Mouse (Mus musculus): ENCODE results near the gene Ccdc125. TPM values are rescaled to one million over a fixed set of nuclear protein-coding genes. Genes with fewer than 3 reads are reported as not detected.

The Ccdc125 gene
- polyA plus RNA-seq, 1 experiment from 2014 or later = 3.8 TPM

DNA sequence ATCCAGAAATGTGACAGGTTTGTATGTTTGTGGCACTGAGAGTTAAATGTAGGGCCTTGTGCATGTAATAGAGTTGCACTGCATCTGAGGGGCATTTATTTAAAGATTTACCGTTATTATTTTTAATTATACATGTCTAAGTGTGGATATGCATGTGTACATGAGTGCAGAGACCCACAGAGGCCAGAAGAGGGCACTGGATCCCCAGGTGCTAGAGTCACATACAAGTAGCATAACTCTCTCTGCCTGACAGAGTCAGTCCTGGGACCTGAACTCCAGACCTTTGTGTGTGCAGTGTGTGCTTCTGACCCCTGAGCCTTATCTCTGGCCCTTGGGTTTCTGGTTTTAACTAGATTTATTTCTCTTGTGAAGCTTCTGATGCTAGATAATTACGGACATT lies 14.8 kb downstream of the Ccdc125 start:
- H3K36me3 ChIP-seq (ENCODE audit: control insufficient read depth, insufficient read depth, low read length) = peaks cover 7% of the 10 kb centered on the region; the same call in 1 of the 2 replicates
- 67% methylated on average over 2 of the region's 2 CpGs for WGBS
- no peaks in the 10 kb centered on the region for H3K9me3 ChIP-seq (ENCODE audit: control insufficient read depth, low read length)
- H3K4me1 ChIP-seq (ENCODE audit: control insufficient read depth in 2 of 2, insufficient read depth in 2 of 2, low read length in 2 of 2) = no peaks in the 10 kb centered on the region
- ATAC-seq (ENCODE audit: insufficient number of reproducible peaks, insufficient read depth, low FRiP score, low read depth) = no peak
- no peaks in the 10 kb centered on the region for H3K27me3 ChIP-seq (ENCODE audit: control insufficient read depth, insufficient read depth, low read length)
- no peak overlapping the region for H3K4me2 ChIP-seq (ENCODE audit: low read length)
- no peak overlapping the region for H3K27ac ChIP-seq (replicated peaks in 1 of 2; ENCODE audit: control insufficient read depth in 1 of 2, insufficient read depth in 1 of 2, low read depth in 2 of 2, low read length in 2 of 2)
- H3K4me3 ChIP-seq (ENCODE audit: control insufficient read depth in 1 of 2, insufficient read depth in 1 of 2, low read depth in 1 of 2, low read length in 2 of 2) = no peak overlapping the region
- no peak overlapping the region for H3K9ac ChIP-seq (ENCODE audit: low read length)

DNA sequence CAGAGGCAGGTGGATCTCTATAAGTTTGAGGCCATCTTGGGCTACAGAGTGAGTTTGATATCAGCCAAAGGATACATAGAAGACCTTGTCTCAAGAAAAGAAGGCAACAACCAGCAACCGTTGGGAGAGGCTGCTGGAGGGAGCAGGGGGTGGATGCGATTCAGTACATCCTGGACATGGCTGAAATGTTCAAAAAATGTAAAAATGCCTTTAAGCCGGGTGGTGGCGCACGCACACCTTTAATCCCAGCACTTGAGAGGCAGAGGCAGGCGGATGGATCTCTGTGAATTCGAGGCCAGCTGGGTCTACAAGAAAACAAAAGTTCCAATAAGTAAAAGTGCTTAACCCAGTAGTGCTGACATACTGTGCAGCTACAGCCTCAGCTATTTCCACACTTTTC lies 18.0 kb downstream of the Ccdc125 start:
- Histone ChIP-seq H3K27me3 (ENCODE audit: control insufficient read depth, insufficient read depth, low read length) (no peaks in the 10 kb centered on the region), H3K27ac (replicated peaks in 1 of 2; ENCODE audit: control insufficient read depth in 1 of 2, insufficient read depth in 1 of 2, low read depth in 2 of 2, low read length in 2 of 2) (no peak overlapping the region), H3K4me1 (ENCODE audit: control insufficient read depth in 2 of 2, insufficient read depth in 2 of 2, low read length in 2 of 2) (no peaks in the 10 kb centered on the region), H3K4me3 (ENCODE audit: control insufficient read depth in 1 of 2, insufficient read depth in 1 of 2, low read depth in 1 of 2, low read length in 2 of 2) (no peak overlapping the region), H3K36me3 (ENCODE audit: control insufficient read depth, insufficient read depth, low read length) (0 out of 2 replicates have a peak, but pooled peaks cover 10% of the 10 kb centered on the region), H3K4me2 (ENCODE audit: low read length) (no peak overlapping the region), H3K9ac (ENCODE audit: low read length) (no peak overlapping the region), H3K9me3 (ENCODE audit: control insufficient read depth, low read length) (no peaks in the 10 kb centered on the region)
- WGBS = 54% methylated on average over 7 of the region's 7 CpGs
- ATAC-seq (ENCODE audit: insufficient number of reproducible peaks, insufficient read depth, low FRiP score, low read depth) = no peak

DNA sequence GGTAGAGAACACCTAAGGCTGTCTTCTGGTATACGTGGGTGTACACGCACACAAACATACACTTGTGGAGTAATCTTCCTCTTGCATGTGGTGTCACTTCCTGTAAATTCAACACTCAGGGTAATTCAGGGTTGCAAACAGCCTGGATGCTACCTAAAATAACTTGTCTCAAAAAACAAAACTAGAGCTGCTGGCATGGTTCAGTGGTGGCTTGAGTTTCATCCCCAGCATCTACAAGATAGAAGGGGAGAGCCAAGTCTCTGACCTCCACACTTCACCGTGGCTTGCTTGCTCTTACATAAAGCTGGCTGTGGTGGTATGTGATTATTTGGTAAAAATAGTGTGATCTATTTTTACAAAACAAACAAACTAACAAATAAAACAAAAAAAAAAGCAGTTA lies 28.0 kb downstream of the Ccdc125 start:
- Histone ChIP-seq H3K9ac (ENCODE audit: low read length) (no peak overlapping the region), H3K9me3 (ENCODE audit: control insufficient read depth, low read length) (no peaks in the 10 kb centered on the region), H3K4me3 (ENCODE audit: control insufficient read depth in 1 of 2, insufficient read depth in 1 of 2, low read depth in 1 of 2, low read length in 2 of 2) (no peak overlapping the region), H3K36me3 (ENCODE audit: control insufficient read depth, insufficient read depth, low read length) (peaks cover 75% of the 10 kb centered on the region), H3K27me3 (ENCODE audit: control insufficient read depth, insufficient read depth, low read length) (no peaks in the 10 kb centered on the region), H3K4me1 (ENCODE audit: control insufficient read depth in 2 of 2, insufficient read depth in 2 of 2, low read length in 2 of 2) (no peaks in the 10 kb centered on the region), H3K4me2 (ENCODE audit: low read length) (no peak overlapping the region), H3K27ac (replicated peaks in 1 of 2; ENCODE audit: control insufficient read depth in 1 of 2, insufficient read depth in 1 of 2, low read depth in 2 of 2, low read length in 2 of 2) (no peak overlapping the region)
- WGBS = 90% methylated on average over 3 of the region's 3 CpGs
- no peak for ATAC-seq (ENCODE audit: insufficient number of reproducible peaks, insufficient read depth, low FRiP score, low read depth)

DNA sequence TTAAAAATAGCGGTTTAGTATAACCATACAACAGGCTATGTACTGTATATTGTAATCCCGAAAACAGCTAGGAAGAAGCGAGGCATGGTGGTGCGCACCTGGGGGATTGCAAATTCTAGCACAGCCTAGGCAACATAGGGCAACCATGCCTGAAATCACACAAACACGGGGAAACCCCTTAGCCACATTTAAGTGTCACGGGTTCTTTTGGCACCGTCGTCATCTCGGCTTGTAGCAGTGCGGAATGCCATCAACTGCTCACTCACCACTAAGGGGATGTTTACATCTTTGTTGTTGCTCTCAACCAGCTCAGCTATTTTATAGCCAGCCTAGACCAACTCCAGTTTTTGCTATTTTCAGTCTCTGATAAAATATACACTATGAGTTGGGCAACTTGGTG lies 29.3 kb downstream of the Ccdc125 start:
- Histone ChIP-seq H3K9me3 (ENCODE audit: control insufficient read depth, low read length) (no peaks in the 10 kb centered on the region), H3K4me3 (ENCODE audit: control insufficient read depth in 1 of 2, insufficient read depth in 1 of 2, low read depth in 1 of 2, low read length in 2 of 2) (no peak overlapping the region), H3K27me3 (ENCODE audit: control insufficient read depth, insufficient read depth, low read length) (no peaks in the 10 kb centered on the region), H3K9ac (ENCODE audit: low read length) (no peak overlapping the region), H3K4me2 (ENCODE audit: low read length) (no peak overlapping the region), H3K36me3 (ENCODE audit: control insufficient read depth, insufficient read depth, low read length) (peaks cover 86% of the 10 kb centered on the region), H3K27ac (replicated peaks in 1 of 2; ENCODE audit: control insufficient read depth in 1 of 2, insufficient read depth in 1 of 2, low read depth in 2 of 2, low read length in 2 of 2) (no peak overlapping the region), H3K4me1 (ENCODE audit: control insufficient read depth in 2 of 2, insufficient read depth in 2 of 2, low read length in 2 of 2) (no peaks in the 10 kb centered on the region)
- 91% methylated on average over 10 of the region's 10 CpGs for WGBS
- no peak for ATAC-seq (ENCODE audit: insufficient number of reproducible peaks, insufficient read depth, low FRiP score, low read depth)

DNA sequence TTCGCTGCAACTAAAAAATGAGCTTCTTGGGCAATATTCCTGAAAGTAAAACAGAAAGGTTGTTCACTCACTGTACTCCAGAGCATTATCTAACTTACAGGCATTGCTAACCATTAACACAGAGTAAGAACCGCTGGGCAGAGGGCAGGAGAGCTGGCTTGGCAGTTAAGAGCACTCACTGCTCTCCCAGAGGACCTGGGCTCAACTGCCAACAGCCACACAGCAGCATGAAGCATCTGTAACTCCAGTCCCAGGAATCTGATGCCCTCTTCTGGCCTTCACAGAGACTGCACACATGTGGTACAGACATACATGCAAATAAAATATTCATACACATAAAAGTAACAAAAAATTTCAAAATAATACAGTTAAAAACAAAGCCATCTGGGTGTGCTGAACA lies 34.0 kb downstream of the Ccdc125 start:
- no peak overlapping the region for H3K4me3 ChIP-seq (ENCODE audit: control insufficient read depth in 1 of 2, insufficient read depth in 1 of 2, low read depth in 1 of 2, low read length in 2 of 2)
- H3K9me3 ChIP-seq (ENCODE audit: control insufficient read depth, low read length) = no peaks in the 10 kb centered on the region
- 96% methylated on average over 2 of the region's 2 CpGs for WGBS
- no peaks in the 10 kb centered on the region for H3K4me1 ChIP-seq (ENCODE audit: control insufficient read depth in 2 of 2, insufficient read depth in 2 of 2, low read length in 2 of 2)
- no peaks in the 10 kb centered on the region for H3K27me3 ChIP-seq (ENCODE audit: control insufficient read depth, insufficient read depth, low read length)
- H3K4me2 ChIP-seq (ENCODE audit: low read length) = no peak overlapping the region
- H3K36me3 ChIP-seq (ENCODE audit: control insufficient read depth, insufficient read depth, low read length) = peaks cover 96% of the 10 kb centered on the region
- no peak for ATAC-seq (ENCODE audit: insufficient number of reproducible peaks, insufficient read depth, low FRiP score, low read depth)
- H3K9ac ChIP-seq (ENCODE audit: low read length) = no peak overlapping the region
- H3K27ac ChIP-seq (replicated peaks in 1 of 2; ENCODE audit: control insufficient read depth in 1 of 2, insufficient read depth in 1 of 2, low read depth in 2 of 2, low read length in 2 of 2) = no peak overlapping the region

DNA sequence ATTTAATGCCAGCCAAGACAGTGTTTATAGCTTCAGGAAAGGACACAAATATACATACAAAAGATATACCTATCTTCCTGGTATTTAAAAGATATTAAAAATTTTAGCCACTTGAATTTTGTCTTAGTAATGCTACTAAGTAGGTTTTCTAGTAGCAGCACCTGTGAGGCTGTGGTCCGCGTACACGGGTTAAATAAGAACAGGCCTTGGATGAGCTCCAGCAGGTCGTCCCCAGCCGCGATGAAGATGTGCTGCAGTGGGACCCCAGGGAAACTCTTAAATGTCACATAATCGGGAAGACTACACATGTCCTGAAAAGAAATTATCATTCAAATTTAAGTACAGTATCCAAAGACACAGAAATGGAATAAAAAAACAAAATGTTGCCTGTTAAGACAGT lies 36.7 kb downstream of the Ccdc125 start:
- Histone ChIP-seq H3K4me2 (ENCODE audit: low read length) (no peak overlapping the region), H3K4me1 (ENCODE audit: control insufficient read depth in 2 of 2, insufficient read depth in 2 of 2, low read length in 2 of 2) (no peaks in the 10 kb centered on the region), H3K36me3 (ENCODE audit: control insufficient read depth, insufficient read depth, low read length) (peaks cover 96% of the 10 kb centered on the region), H3K27ac (replicated peaks in 1 of 2; ENCODE audit: control insufficient read depth in 1 of 2, insufficient read depth in 1 of 2, low read depth in 2 of 2, low read length in 2 of 2) (no peak overlapping the region), H3K9ac (ENCODE audit: low read length) (no peak overlapping the region), H3K4me3 (ENCODE audit: control insufficient read depth in 1 of 2, insufficient read depth in 1 of 2, low read depth in 1 of 2, low read length in 2 of 2) (no peak overlapping the region), H3K27me3 (ENCODE audit: control insufficient read depth, insufficient read depth, low read length) (no peaks in the 10 kb centered on the region), H3K9me3 (ENCODE audit: control insufficient read depth, low read length) (no peaks in the 10 kb centered on the region)
- 95% methylated on average over 7 of the region's 7 CpGs for WGBS
- no peak for ATAC-seq (ENCODE audit: insufficient number of reproducible peaks, insufficient read depth, low FRiP score, low read depth)

DNA sequence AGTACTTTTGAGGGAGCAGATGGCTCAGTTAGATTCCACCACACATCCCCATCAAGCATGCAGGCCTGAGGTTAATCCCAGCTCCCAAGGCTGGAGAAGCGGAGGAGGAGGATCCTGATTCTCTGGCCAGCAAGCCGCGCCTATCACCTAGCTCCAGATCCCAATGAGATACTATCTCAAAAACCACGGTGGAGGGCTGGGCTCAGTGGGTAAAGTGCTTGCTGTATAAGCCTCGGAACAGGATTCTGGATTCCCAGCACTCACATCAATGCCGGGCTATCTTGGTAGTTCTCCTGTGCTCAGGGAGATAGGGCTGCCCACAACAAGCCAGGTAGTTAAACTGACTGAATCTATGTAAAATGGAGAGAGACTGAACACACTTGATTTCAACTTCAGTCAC lies 46.0 kb downstream of the Ccdc125 start:
- Histone ChIP-seq H3K4me2 (ENCODE audit: low read length) (no peak overlapping the region), H3K4me3 (ENCODE audit: control insufficient read depth in 1 of 2, insufficient read depth in 1 of 2, low read depth in 1 of 2, low read length in 2 of 2) (no peak overlapping the region), H3K9me3 (ENCODE audit: control insufficient read depth, low read length) (no peaks in the 10 kb centered on the region), H3K4me1 (ENCODE audit: control insufficient read depth in 2 of 2, insufficient read depth in 2 of 2, low read length in 2 of 2) (no peaks in the 10 kb centered on the region), H3K27me3 (ENCODE audit: control insufficient read depth, insufficient read depth, low read length) (no peaks in the 10 kb centered on the region), H3K36me3 (ENCODE audit: control insufficient read depth, insufficient read depth, low read length) (peaks cover 87% of the 10 kb centered on the region), H3K9ac (ENCODE audit: low read length) (no peak overlapping the region), H3K27ac (replicated peaks in 1 of 2; ENCODE audit: control insufficient read depth in 1 of 2, insufficient read depth in 1 of 2, low read depth in 2 of 2, low read length in 2 of 2) (no peak overlapping the region)
- 85% methylated on average over 6 of the region's 6 CpGs for WGBS
- ATAC-seq (ENCODE audit: insufficient number of reproducible peaks, insufficient read depth, low FRiP score, low read depth) = no peak

DNA sequence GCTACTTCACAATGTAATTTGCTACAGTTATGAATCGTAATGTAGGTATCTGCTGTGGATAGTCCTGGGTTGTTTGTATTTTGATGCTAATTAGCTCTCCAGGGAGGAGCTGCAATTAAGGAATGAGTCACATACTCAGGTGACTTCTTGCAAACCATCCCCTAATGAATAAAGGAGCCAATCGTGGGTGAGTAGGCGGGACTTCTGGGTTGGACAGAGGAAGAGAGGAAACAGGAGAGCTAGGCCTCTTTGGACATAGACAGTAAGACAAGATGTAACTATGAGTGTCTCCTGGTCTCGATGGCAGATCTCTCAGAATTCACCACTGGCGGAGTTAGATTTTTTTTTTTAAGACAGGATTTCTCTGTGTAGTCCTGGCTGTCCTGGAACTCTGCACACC lies 52.1 kb downstream of the Ccdc125 start:
- Histone ChIP-seq H3K9ac (ENCODE audit: low read length) (no peak overlapping the region), H3K4me1 (ENCODE audit: control insufficient read depth in 2 of 2, insufficient read depth in 2 of 2, low read length in 2 of 2) (peaks cover 11 to 20% of the 10 kb centered on the region in 2 experiments), H3K9me3 (ENCODE audit: control insufficient read depth, low read length) (no peaks in the 10 kb centered on the region), H3K36me3 (ENCODE audit: control insufficient read depth, insufficient read depth, low read length) (peaks cover 60% of the 10 kb centered on the region), H3K27ac (replicated peaks in 1 of 2; ENCODE audit: control insufficient read depth in 1 of 2, insufficient read depth in 1 of 2, low read depth in 2 of 2, low read length in 2 of 2) (no peak overlapping the region), H3K27me3 (ENCODE audit: control insufficient read depth, insufficient read depth, low read length) (no peaks in the 10 kb centered on the region), H3K4me2 (ENCODE audit: low read length) (no peak overlapping the region), H3K4me3 (ENCODE audit: control insufficient read depth in 1 of 2, insufficient read depth in 1 of 2, low read depth in 1 of 2, low read length in 2 of 2) (no peak overlapping the region)
- no peak for ATAC-seq (ENCODE audit: insufficient number of reproducible peaks, insufficient read depth, low FRiP score, low read depth)
- WGBS = 89% methylated on average over 5 of the region's 5 CpGs
